Mouse (Mus musculus) bone marrow, adult 2 months (tissue): ENCODE measurements around the gene Slc17a4. TPM values are rescaled to one million over a fixed set of nuclear protein-coding genes. Genes with fewer than 3 reads are reported as not detected.

Source experiments
- H3K27ac ChIP-seq: fragments of 200-500 bp; 2 replicates; pipeline ENCODE4 v1.5.1; 2012; ENCODE audit warnings: low read depth, mild to moderate bottlenecking, control low read depth, inconsistent platforms, low read length; ENCODE audit not compliant: control insufficient read depth, poor library complexity, insufficient read depth
- H3K4me1 ChIP-seq: fragments of 200-500 bp; 2 replicates; pipeline ENCODE4 v1.6.1; 2011; ENCODE audit warnings: low read length; ENCODE audit not compliant: control insufficient read depth, insufficient read depth
- H3K4me3 ChIP-seq: fragments of 200-500 bp; replicated peaks from 2 replicates; pipeline ENCODE3; 2011; ENCODE audit warnings: mild to moderate bottlenecking, low read depth, low read length, control low read depth; ENCODE audit not compliant: control insufficient read depth
- CTCF ChIP-seq: fragments of 200-500 bp; IDR thresholded peaks from 2 replicates; pipeline ENCODE4 v1.5.1; 2011; ENCODE audit warnings: low read length, control low read depth; ENCODE audit not compliant: control insufficient read depth, insufficient read depth
- POLR2A ChIP-seq: fragments of 200-500 bp; IDR thresholded peaks from 2 replicates; pipeline ENCODE4 v1.6.1; 2011; ENCODE audit warnings: low read depth, mild to moderate bottlenecking, control low read depth, low read length, borderline replicate concordance; ENCODE audit not compliant: control insufficient read depth
- WGBS: fragments of 180-500 bp; shearing (Covaris S2); methylation state at CpG from one replicate; pipeline ENCODE4 v1.1.7; 2018; 5-methylcytosine and 5-hydroxymethylcytosine counted together
- polyA plus RNA-seq: library from polyadenylated mRNA; stranded (reverse); fragments of >200 nt; gene quantifications from 2 replicates; pipeline ENCODE4 v1.2.4, GENCODE M21; 2011; ENCODE audit warnings: low replicate concordance; ENCODE audit not compliant: missing spikeins, insufficient read depth, insufficient read length

Gene Slc17a4
- polyA plus RNA-seq, 1 experiment, result not detected

DNA sequence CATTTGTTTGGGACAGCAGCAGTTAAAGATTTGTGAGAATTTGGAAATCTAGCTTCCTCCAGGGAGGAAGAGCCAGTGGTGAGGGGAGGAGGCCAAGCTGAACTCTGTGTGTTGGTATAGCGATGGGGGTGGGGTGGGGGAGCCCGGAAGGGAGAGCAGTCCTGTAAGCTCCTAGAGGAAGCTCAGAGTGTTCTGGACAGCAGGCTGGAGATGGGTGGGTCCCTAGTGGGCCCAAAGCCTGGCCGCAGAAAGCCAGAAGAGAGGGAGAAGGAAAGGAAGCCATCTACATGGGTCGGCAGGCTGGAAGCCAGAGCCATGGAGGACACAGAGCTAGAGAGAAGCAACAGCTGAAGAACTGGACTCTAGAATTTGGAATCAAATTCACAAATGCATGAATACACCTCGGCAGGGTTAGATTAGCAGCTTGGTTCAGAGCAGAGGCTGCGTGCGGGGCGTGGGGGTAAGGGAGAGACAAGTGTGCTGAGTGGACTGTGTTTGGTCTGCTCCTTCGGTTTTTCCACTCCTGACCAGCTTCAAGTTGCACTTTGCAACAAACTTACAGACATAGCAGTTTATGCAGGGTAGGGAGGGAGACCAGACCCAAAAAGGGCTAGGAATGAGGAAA, 48.6 kb downstream of the Slc17a4 start:
- TF ChIP-seq POLR2A, result no peak
- TF ChIP-seq CTCF, result no peak
- Histone ChIP-seq H3K4me3 (no peak overlapping the region), H3K4me1 (no peaks in the 10 kb centered on the region; the same call in 1 of the 2 replicates), H3K27ac (no peak overlapping the region)
- WGBS, result 69% methylated on average over 9 of the region's 9 CpGs

DNA sequence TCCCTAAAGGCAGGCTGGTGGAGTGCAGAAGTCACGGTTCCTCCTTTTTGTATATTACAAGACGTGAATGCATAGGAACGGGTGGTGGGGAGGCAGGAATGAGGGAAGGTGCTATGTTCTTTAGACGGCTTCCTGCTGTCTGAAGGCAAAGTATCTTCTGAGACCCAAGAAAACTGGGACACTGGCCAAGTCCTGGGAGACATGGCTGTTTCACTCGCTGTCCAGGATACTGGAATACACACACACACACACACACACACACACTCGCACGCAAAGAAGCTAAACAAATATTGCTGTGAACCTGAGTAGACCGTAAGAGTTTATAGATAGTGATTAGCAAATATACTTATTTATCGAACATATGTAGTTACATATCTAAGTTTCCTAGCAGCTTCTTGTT, 50.1 kb downstream of the Slc17a4 start:
- Histone ChIP-seq H3K4me1 (no peaks in the 10 kb centered on the region; the same call in 1 of the 2 replicates), H3K4me3 (no peak overlapping the region), H3K27ac (no peak overlapping the region)
- TF ChIP-seq POLR2A, result no peak
- TF ChIP-seq CTCF, result no peak
- 67% methylated on average over 9 of the region's 9 CpGs for WGBS

DNA sequence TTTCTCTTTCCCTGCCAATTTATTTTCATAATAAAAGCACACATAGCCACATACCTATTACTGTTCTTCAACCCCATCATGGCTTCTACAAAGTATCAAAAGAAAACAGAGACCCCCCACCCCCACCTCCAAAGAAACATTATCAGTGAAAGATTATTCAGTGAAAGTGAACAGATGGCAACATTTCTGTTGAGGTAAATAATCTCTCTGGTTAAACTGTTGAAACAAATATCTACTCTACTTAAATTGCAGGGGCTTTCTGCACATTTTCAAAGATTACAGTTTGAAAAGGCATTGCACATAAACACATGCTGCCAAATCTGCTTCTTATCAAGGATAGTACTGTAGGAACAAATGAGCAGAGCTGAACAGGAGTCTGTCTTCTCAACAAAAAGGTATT, 53.0 kb downstream of the Slc17a4 start:
- Histone ChIP-seq H3K27ac (no peak overlapping the region), H3K4me1 (no peaks in the 10 kb centered on the region), H3K4me3 (no peak overlapping the region)
- no peak for TF ChIP-seq POLR2A
- no peak for TF ChIP-seq CTCF

DNA sequence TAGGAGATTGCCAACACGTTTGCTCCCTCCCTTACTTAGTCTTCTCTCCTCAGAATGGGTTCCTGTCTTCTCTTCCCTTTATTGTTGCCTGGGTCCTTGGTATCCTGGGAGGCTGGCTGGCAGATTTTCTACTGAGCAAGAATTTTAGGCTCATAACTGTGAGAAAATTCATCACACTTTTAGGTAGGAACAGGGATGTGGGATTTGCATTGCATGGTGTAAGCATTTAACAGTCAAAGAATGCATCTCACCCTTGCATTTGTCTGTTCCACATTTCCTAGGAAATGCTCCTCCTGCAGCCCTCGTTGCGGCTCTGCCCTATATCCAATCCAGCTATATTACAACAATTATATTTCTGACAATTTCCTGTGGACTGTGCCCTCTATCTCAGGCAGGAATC, 58.4 kb downstream of the Slc17a4 start:
- no peaks in the 10 kb centered on the region for H3K4me1 ChIP-seq
- TF ChIP-seq CTCF (no peak), POLR2A (no peak)
- no peak overlapping the region for H3K4me3 ChIP-seq
- H3K27ac ChIP-seq, result no peak overlapping the region
- WGBS, result 61% methylated on average over 3 of the region's 3 CpGs

DNA sequence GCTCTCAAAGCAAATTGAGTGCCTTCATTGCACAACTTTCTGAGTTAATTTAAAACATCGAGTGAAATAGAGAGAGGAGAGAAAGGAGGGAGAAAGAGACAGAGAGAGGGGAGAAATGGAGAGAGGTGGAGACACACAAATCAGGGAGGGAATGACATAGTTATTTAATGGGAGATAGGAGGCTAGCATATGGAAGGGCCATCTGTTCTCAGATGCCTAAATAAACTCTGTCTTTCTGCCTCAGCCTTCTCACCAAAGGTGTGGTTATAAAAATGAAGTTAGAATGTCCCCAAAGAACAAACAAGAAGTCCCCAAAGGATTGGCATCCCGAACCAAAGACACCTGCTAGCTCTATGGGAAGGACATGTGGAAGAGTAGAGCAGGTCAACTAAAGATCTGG, 65.5 kb downstream of the Slc17a4 start:
- 66% methylated on average over 2 of the region's 2 CpGs for WGBS
- no peak overlapping the region for H3K27ac ChIP-seq

More for the DNA sequence above, 65.5 kb downstream of the Slc17a4 start:
- Histone ChIP-seq H3K4me3 (no peak overlapping the region), H3K4me1 (no peaks in the 10 kb centered on the region)
- TF ChIP-seq POLR2A (no peak), CTCF (no peak)

Other genes starting within 250 kb of the Slc17a4 start
- 2.0 and 3.7 TPM in 2 replicates for gene Hist1h2ac, start 231.1 kb downstream of the Slc17a4 start, polyA plus RNA-seq
- gene Hist1h2bc, start 230.8 kb downstream of the Slc17a4 start, polyA plus RNA-seq, result 42.9 and 54.0 TPM in 2 replicates
- 3.9 TPM in 1 of 2 replicates, not detected in the other for gene Hist1h1t, start 219.2 kb downstream of the Slc17a4 start, polyA plus RNA-seq
- gene Hist1h4c, start 216.6 kb downstream of the Slc17a4 start, polyA plus RNA-seq, result 7.1 and 15.1 TPM in 2 replicates
- 4.0 and 4.5 TPM in 2 replicates for gene Hfe, start 204.2 kb downstream of the Slc17a4 start, polyA plus RNA-seq
- 78.9 and 108 TPM in 2 replicates for gene Hist1h1c, start 176.2 kb downstream of the Slc17a4 start, polyA plus RNA-seq
- 42.2 and 62.6 TPM in 2 replicates for gene Hist1h3c, start 169.4 kb downstream of the Slc17a4 start, polyA plus RNA-seq
- 65.7 and 136 TPM in 2 replicates for gene Hist1h2bb, start 168.3 kb downstream of the Slc17a4 start, polyA plus RNA-seq
- gene Hist1h2ab, start 163.9 kb downstream of the Slc17a4 start, polyA plus RNA-seq, result 30.3 and 31.4 TPM in 2 replicates
- 19.6 TPM in 1 of 2 replicates, not detected in the other for gene Hist1h3b, start 162.7 kb downstream of the Slc17a4 start, polyA plus RNA-seq
- 275 and 281 TPM in 2 replicates for gene Hist1h4b, start 158.0 kb downstream of the Slc17a4 start, polyA plus RNA-seq
- 62.7 and 98.3 TPM in 2 replicates for gene Hist1h4a, start 153.8 kb downstream of the Slc17a4 start, polyA plus RNA-seq
- gene Hist1h3a, start 152.6 kb downstream of the Slc17a4 start, polyA plus RNA-seq, result 11.4 and 30.9 TPM in 2 replicates
- 38.3 and 41.6 TPM in 2 replicates for gene Hist1h1a, start 151.3 kb downstream of the Slc17a4 start, polyA plus RNA-seq
- not detected in 2 replicates for gene Trim38, start 145.1 kb downstream of the Slc17a4 start, polyA plus RNA-seq
- gene Slc17a2, start 108.0 kb downstream of the Slc17a4 start, polyA plus RNA-seq, result 1.4 TPM in 1 of 2 replicates, not detected in the other
- 2.9 TPM in 1 of 2 replicates, not detected in the other for gene Slc17a3, start 75.6 kb downstream of the Slc17a4 start, polyA plus RNA-seq
- not detected in 2 replicates for gene Slc17a1, start 47.3 kb downstream of the Slc17a4 start, polyA plus RNA-seq
- not detected in 2 replicates for gene Hist1h2ba, start 19.1 kb upstream of the Slc17a4 start, polyA plus RNA-seq
- not detected in 2 replicates for gene Hist1h2aa, start 19.5 kb upstream of the Slc17a4 start, polyA plus RNA-seq
- gene Scgn, start 76.2 kb upstream of the Slc17a4 start, polyA plus RNA-seq, result not detected in 2 replicates